Comparison of ENCODE assay signal across 18 mouse cellular contexts in the genomic region with DNA sequence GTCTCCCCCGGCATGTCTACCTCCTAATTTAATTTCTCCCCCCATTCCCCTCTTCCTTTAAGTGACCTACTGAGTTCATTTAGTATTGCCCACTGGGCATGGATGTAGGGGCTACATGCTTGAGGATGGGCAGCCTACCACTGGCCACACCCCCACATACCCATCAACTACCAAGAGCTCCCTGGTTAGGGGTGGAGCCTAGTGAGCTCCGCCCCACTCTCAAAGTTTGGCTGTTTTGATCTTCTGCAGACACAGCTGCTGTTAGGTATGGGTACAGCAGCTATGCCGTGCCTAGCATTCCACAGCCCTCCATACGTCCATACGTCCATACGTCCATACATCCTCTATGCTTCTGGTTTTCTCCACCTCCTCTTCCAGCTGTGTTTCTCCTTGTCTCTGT.
DNase-seq lines count a peak whose midpoint lies in the region; ATAC-seq and TF ChIP-seq lines count a peak whose summit lies in the region.
"Had no signal": no experiment of that assay in that cellular context is flagged by ENCODE, and none has a peak within 500 bp of the region (broad histone marks: within the 10 kb centered on the region; RNA-seq: fewer than 3 reads in every experiment).

No protein-coding gene starts in this region.

- no peaks in the 10 kb centered on the region for H3K9me3 ChIP-seq in forebrain, embryonic 15.5 days
- H3K9me3 ChIP-seq in forebrain, embryonic 12.5 days: no peaks in the 10 kb centered on the region
- no peaks in the 10 kb centered on the region for H3K9me3 ChIP-seq in lung, embryonic 16.5 days (ENCODE audit: control insufficient read depth, low read length)
- H3K9me3 ChIP-seq in hindbrain, embryonic 14.5 days (ENCODE audit: control insufficient read depth, low read length): no peaks in the 10 kb centered on the region
- H3K9me3 ChIP-seq: hindbrain, embryonic 12.5 days had no signal

- no peak for DNase-seq in lung, adult 2 months
- DNase-seq in c-Kit-positive CD71-positive TER-119-negative erythroid progenitor cells, embryonic 14.5 days (ENCODE audit: low read depth): peak; percentile 15
- no peak for DNase-seq in adrenal gland, postnatal 4 days (ENCODE audit: low spot score in 2 of 2)
- DNase-seq in hindbrain, embryonic 14.5 days (ENCODE audit: low spot score): no peak
- DNase-seq: adrenal gland, postnatal 25 days; cerebellum, adult 9-11 months; kidney, postnatal 14 days; lung, postnatal 36 days had no signal

- TF ChIP-seq POLR2A in lung, adult 2 months (IDR thresholded peaks at IDR 0.05; ENCODE audit: borderline replicate concordance, extremely low read depth, low read depth, low read length): no peak

- peaks cover 78% of the 10 kb centered on the region for H3K4me1 ChIP-seq in forebrain, embryonic 15.5 days
- peaks cover 60% of the 10 kb centered on the region for H3K4me1 ChIP-seq in forebrain, embryonic 12.5 days
- H3K4me1 ChIP-seq in lung, embryonic 16.5 days (replicated peaks; ENCODE audit: control insufficient read depth, insufficient read depth, low read length): peaks cover 17% of the 10 kb centered on the region; the same call in 1 of the 2 replicates
- no peaks in the 10 kb centered on the region; the same call in 1 of the 2 replicates for H3K4me1 ChIP-seq in lung, adult 2 months (ENCODE audit: control insufficient read depth, insufficient read depth, low read length)
- peaks cover 32% of the 10 kb centered on the region for H3K4me1 ChIP-seq in hindbrain, embryonic 14.5 days (replicated peaks; ENCODE audit: control insufficient read depth, insufficient read depth, low read length)

- 93% methylated on average over 6 of the region's 6 CpGs for WGBS in forebrain, embryonic 15.5 days
- WGBS in forebrain, embryonic 12.5 days: 94% methylated on average over 6 of the region's 6 CpGs
- 88% methylated on average over 6 of the region's 6 CpGs for WGBS in lung, embryonic 16.5 days
- WGBS in lung, adult 2 months: 95% methylated on average over 6 of the region's 6 CpGs
- WGBS in hindbrain, embryonic 14.5 days: 97% methylated on average over 6 of the region's 6 CpGs

- H3K36me3 ChIP-seq in forebrain, embryonic 15.5 days: no peaks in the 10 kb centered on the region
- no peaks in the 10 kb centered on the region for H3K36me3 ChIP-seq in forebrain, embryonic 12.5 days (replicated peaks)
- H3K36me3 ChIP-seq in lung, embryonic 16.5 days (ENCODE audit: control insufficient read depth, insufficient read depth, low read length): no peaks in the 10 kb centered on the region
- no peaks in the 10 kb centered on the region for H3K36me3 ChIP-seq in hindbrain, embryonic 14.5 days (replicated peaks; ENCODE audit: control insufficient read depth, insufficient read depth)
- H3K36me3 ChIP-seq: hindbrain, embryonic 12.5 days had no signal

- no peak for TF ChIP-seq CTCF in lung, adult 2 months (IDR thresholded peaks at IDR 0.05; ENCODE audit: insufficient read depth, low read length)

- H3K4me3 ChIP-seq in forebrain, embryonic 15.5 days: no peak overlapping the region
- H3K4me3 ChIP-seq in forebrain, embryonic 12.5 days (replicated peaks): no peak overlapping the region
- H3K4me3 ChIP-seq in lung, embryonic 16.5 days (ENCODE audit: low read length): no peak overlapping the region
- no peak overlapping the region for H3K4me3 ChIP-seq in lung, adult 2 months (replicated peaks; ENCODE audit: extremely low read depth, low read depth, low read length)
- H3K4me3 ChIP-seq in hindbrain, embryonic 14.5 days (replicated peaks; ENCODE audit: low read length): no peak overlapping the region
- H3K4me3 ChIP-seq: hindbrain, embryonic 12.5 days had no signal

- ATAC-seq in forebrain, embryonic 15.5 days (replicated peaks): no peak
- no peak for ATAC-seq in forebrain, embryonic 12.5 days (ENCODE audit: low FRiP score)
- 0 out of 2 replicates have a peak, but pooled peaks have one; percentile 2 for ATAC-seq in lung, embryonic 16.5 days (ENCODE audit: low read depth)
- peak; percentile 59 for ATAC-seq in megakaryocyte progenitor cell, adult 5-6 weeks (replicated peaks; ENCODE audit: poor library complexity)
- ATAC-seq in hindbrain, embryonic 14.5 days (ENCODE audit: low FRiP score): no peak
- ATAC-seq: activated CD4-positive, CD25-positive, alpha-beta regulatory T cell, adult 4 months; forebrain, embryonic 16.5 days; intestine, postnatal 0 days had no signal

- H3K27me3 ChIP-seq in forebrain, embryonic 15.5 days: no peaks in the 10 kb centered on the region
- no peaks in the 10 kb centered on the region for H3K27me3 ChIP-seq in forebrain, embryonic 12.5 days
- H3K27me3 ChIP-seq in lung, embryonic 16.5 days (ENCODE audit: control insufficient read depth, insufficient read depth, low read depth, low read length): no peaks in the 10 kb centered on the region
- no peaks in the 10 kb centered on the region for H3K27me3 ChIP-seq in hindbrain, embryonic 14.5 days (ENCODE audit: control insufficient read depth, insufficient read depth, low read length)
- H3K27me3 ChIP-seq: hindbrain, embryonic 12.5 days had no signal

- no peak overlapping the region for H3K4me2 ChIP-seq in forebrain, embryonic 15.5 days (replicated peaks)
- no peak overlapping the region for H3K4me2 ChIP-seq in forebrain, embryonic 12.5 days
- H3K4me2 ChIP-seq in lung, embryonic 16.5 days (ENCODE audit: low read depth, low read length): no peak overlapping the region
- H3K4me2 ChIP-seq in hindbrain, embryonic 14.5 days (replicated peaks): no peak overlapping the region
- H3K4me2 ChIP-seq: hindbrain, embryonic 12.5 days; midbrain, embryonic 11.5 days had no signal

- no peak overlapping the region for H3K9ac ChIP-seq in forebrain, embryonic 15.5 days (replicated peaks)
- H3K9ac ChIP-seq in forebrain, embryonic 12.5 days: no peak overlapping the region
- no peak overlapping the region for H3K9ac ChIP-seq in lung, embryonic 16.5 days (ENCODE audit: low read length)
- H3K9ac ChIP-seq in hindbrain, embryonic 14.5 days: no peak overlapping the region
- H3K9ac ChIP-seq: hindbrain, embryonic 12.5 days had no signal

- H3K27ac ChIP-seq in forebrain, embryonic 15.5 days (replicated peaks): peak overlapping the region; percentile 74; the same call in 1 of the 2 replicates
- no peak overlapping the region for H3K27ac ChIP-seq in forebrain, embryonic 12.5 days
- no peak overlapping the region for H3K27ac ChIP-seq in lung, embryonic 16.5 days (ENCODE audit: low read length)
- no peak overlapping the region for H3K27ac ChIP-seq in hindbrain, embryonic 14.5 days
- H3K27ac ChIP-seq: stomach, postnatal 0 days had no signal

Comparison
In these comparisons a context has a peak if more than half of its experiments do, and no peak if none do; other contexts are left out.
1. ATAC-seq: peak in lung, embryonic 16.5 days (single experiment) and megakaryocyte progenitor cell, adult 5-6 weeks (single experiment); none in forebrain, embryonic 15.5 days (single experiment), forebrain, embryonic 12.5 days (single experiment) and hindbrain, embryonic 14.5 days (single experiment).